Mouse (Mus musculus) gastrocnemius, postnatal 4 days (tissue): ENCODE measurements around the gene Katnal1. TPM values are rescaled to one million over a fixed set of nuclear protein-coding genes. Genes with fewer than 3 reads are reported as not detected.

Source experiments
- DNase-seq, 2 experiments: peaks; one replicate each; pipeline ENCODE4 v3.0.0; 2021 to 2022; ENCODE audit warnings: low spot score in 2 of 2, mixed read lengths in 2 of 2
- total RNA-seq, 2 experiments: library from RNA; stranded (reverse); gene quantifications; 2 replicates each; pipeline ENCODE4 v1.2.3; 2021

The Katnal1 gene
- total RNA-seq, 2 experiments from 2014 or later = 10.4 to 12.4 TPM

GRCm38 (mm10) chr5:148888032-148888431, 41.1 kb downstream of the Katnal1 start:
- no peak for DNase-seq

- no peak for DNase-seq
Measured at GRCm38 (mm10) chr5:148885821-148886609, 43.1 kb downstream of the Katnal1 start.

GRCm38 (mm10) chr5:148883671-148884070, 45.4 kb downstream of the Katnal1 start:
- DNase-seq = no peak

GRCm38 (mm10) chr5:148879218-148879617, 49.9 kb downstream of the Katnal1 start:
- no peak for DNase-seq

GRCm38 (mm10) chr5:148873116-148873515, 56.0 kb downstream of the Katnal1 start:
- no peak for DNase-seq

- DNase-seq = no peak
Measured at GRCm38 (mm10) chr5:148869583-148869982, 59.5 kb downstream of the Katnal1 start.

- DNase-seq = no peak
Measured at GRCm38 (mm10) chr5:148867766-148868165, 61.4 kb downstream of the Katnal1 start.

GRCm38 (mm10) chr5:148867171-148867570, 61.9 kb downstream of the Katnal1 start:
- DNase-seq = no peak

- DNase-seq = no peak
Measured at GRCm38 (mm10) chr5:148866571-148866970, 62.5 kb downstream of the Katnal1 start.

GRCm38 (mm10) chr5:148863409-148863808, 65.7 kb downstream of the Katnal1 start:
- DNase-seq = no peak

GRCm38 (mm10) chr5:148862853-148863252, 66.3 kb downstream of the Katnal1 start:
- DNase-seq = no peak

- no peak for DNase-seq
Measured at GRCm38 (mm10) chr5:148862136-148862535, 67.0 kb downstream of the Katnal1 start.

- DNase-seq = no peak
Measured at GRCm38 (mm10) chr5:148857522-148857921, 71.6 kb downstream of the Katnal1 start.

- no peak for DNase-seq
Measured at GRCm38 (mm10) chr5:148855047-148855446, 74.1 kb downstream of the Katnal1 start.

GRCm38 (mm10) chr5:148854166-148854565, 75.0 kb downstream of the Katnal1 start:
- DNase-seq = no peak

GRCm38 (mm10) chr5:148849516-148849915, 79.6 kb downstream of the Katnal1 start:
- no peak for DNase-seq

GRCm38 (mm10) chr5:148847032-148847431, 82.1 kb downstream of the Katnal1 start:
- no peak for DNase-seq

- DNase-seq = no peak
Measured at GRCm38 (mm10) chr5:148837069-148837468, 92.1 kb downstream of the Katnal1 start.

- DNase-seq = peak; percentile 63 to 72
Measured at GRCm38 (mm10) chr5:148831596-148832257, 97.4 kb downstream of the Katnal1 start.

GRCm38 (mm10) chr5:148831141-148831547, 98.0 kb downstream of the Katnal1 start:
- DNase-seq = no peak

GRCm38 (mm10) chr5:148825732-148826131, 103.4 kb downstream of the Katnal1 start:
- no peak for DNase-seq

GRCm38 (mm10) chr5:148822772-148823171, 106.3 kb downstream of the Katnal1 start:
- no peak for DNase-seq
